In genomic region chr4:108848505-108848848, GRCm38 (mm10) we compare ENCODE assay signal across 8 mouse cellular contexts. TPM values are rescaled to one million over a fixed set of nuclear protein-coding genes. Genes with fewer than 3 reads are reported as not detected.
DNase-seq lines count a peak whose midpoint lies in the region; ATAC-seq and TF ChIP-seq lines count a peak whose summit lies in the region.

Gene A730015C16Rik (minus strand): TSS chr4:108848619.

- no peak for TF ChIP-seq CTCF in lung, embryonic 14.5 days (IDR thresholded peaks at IDR 0.05; ENCODE audit: low read depth)

- peak within 1 kb of the TSS; percentile 95 for H3K27ac ChIP-seq in lung, embryonic 14.5 days (ENCODE audit: low read depth)
- H3K27ac ChIP-seq in embryonic facial prominence, embryonic 14.5 days (replicated peaks; ENCODE audit: low read depth, low read length): peak within 1 kb of the TSS; percentile 82
- peak within 1 kb of the TSS; percentile 88 for H3K27ac ChIP-seq in hindbrain, embryonic 16.5 days (ENCODE audit: low read depth, low read length)

- peak within 1 kb of the TSS; percentile 81 for H3K9ac ChIP-seq in lung, embryonic 14.5 days
- H3K9ac ChIP-seq in embryonic facial prominence, embryonic 14.5 days (ENCODE audit: low read depth, low read length): peak within 1 kb of the TSS; percentile 83
- peak within 1 kb of the TSS; percentile 82 for H3K9ac ChIP-seq in hindbrain, embryonic 16.5 days (ENCODE audit: low read depth, low read length)

- no peak for ATAC-seq in lung, embryonic 14.5 days (ENCODE audit: insufficient read depth)
- no peak for ATAC-seq in embryonic facial prominence, embryonic 14.5 days (ENCODE audit: low read depth)
- ATAC-seq in hindbrain, embryonic 16.5 days: peak; percentile 15; the same call in 1 of the 2 replicates
- peak; percentile 31 for ATAC-seq in megakaryocyte-erythroid progenitor cell, adult 5-6 weeks (replicated peaks; ENCODE audit: low FRiP score, low TSS enrichment, poor library complexity, severe bottlenecking)

- 5% methylated on average over 20 of the region's 20 CpGs for WGBS in lung, embryonic 14.5 days
- WGBS in embryonic facial prominence, embryonic 14.5 days: 11% methylated on average over 18 of the region's 20 CpGs
- 11% methylated on average over 20 of the region's 20 CpGs for WGBS in hindbrain, embryonic 16.5 days

- DNase-seq in adrenal gland, adult 8-10 months: peak; percentile 11
- no peak for DNase-seq in adrenal gland, postnatal 14 days
- DNase-seq in lung, embryonic 14.5 days: no peak
- DNase-seq in lung, postnatal 25 days (ENCODE audit: low spot score): no peak
- DNase-seq in embryonic facial prominence, embryonic 14.5 days (ENCODE audit: low spot score): peak; percentile 8
- peak; percentile 12 to 32 for DNase-seq in thymus, postnatal 36 days

- peaks cover 23% of the 10 kb centered on the region for H3K36me3 ChIP-seq in lung, embryonic 14.5 days (ENCODE audit: insufficient read depth)
- H3K36me3 ChIP-seq in embryonic facial prominence, embryonic 14.5 days (ENCODE audit: control insufficient read depth, insufficient read depth, low read length): peaks cover 19% of the 10 kb centered on the region; the same call in 1 of the 2 replicates
- 0 out of 2 replicates have a peak, but pooled peaks cover 2% of the 10 kb centered on the region for H3K36me3 ChIP-seq in hindbrain, embryonic 16.5 days (ENCODE audit: control insufficient read depth, insufficient read depth, low read length)

- H3K4me1 ChIP-seq in lung, embryonic 14.5 days (ENCODE audit: insufficient read depth): peaks cover 17% of the 10 kb centered on the region
- peaks cover 14% of the 10 kb centered on the region for H3K4me1 ChIP-seq in embryonic facial prominence, embryonic 14.5 days (ENCODE audit: control insufficient read depth, insufficient read depth, low read length)
- peaks cover 18% of the 10 kb centered on the region for H3K4me1 ChIP-seq in hindbrain, embryonic 16.5 days (ENCODE audit: control insufficient read depth, insufficient read depth, low read depth, low read length)

- no peaks in the 10 kb centered on the region for H3K27me3 ChIP-seq in lung, embryonic 14.5 days (ENCODE audit: insufficient read depth, low read length)
- H3K27me3 ChIP-seq in embryonic facial prominence, embryonic 14.5 days (replicated peaks; ENCODE audit: control insufficient read depth, insufficient read depth, low read length): no peaks in the 10 kb centered on the region
- H3K27me3 ChIP-seq in hindbrain, embryonic 16.5 days (replicated peaks; ENCODE audit: control insufficient read depth, insufficient read depth, low read length): no peaks in the 10 kb centered on the region

- H3K9me3 ChIP-seq in lung, embryonic 14.5 days (ENCODE audit: low read depth, low read length): no peaks in the 10 kb centered on the region
- H3K9me3 ChIP-seq in embryonic facial prominence, embryonic 14.5 days (ENCODE audit: control insufficient read depth, low read length): no peaks in the 10 kb centered on the region
- H3K9me3 ChIP-seq in hindbrain, embryonic 16.5 days (ENCODE audit: control insufficient read depth, low read length): no peaks in the 10 kb centered on the region

- peak within 1 kb of the TSS; percentile 83 for H3K4me3 ChIP-seq in lung, embryonic 14.5 days (ENCODE audit: low read depth, low read length)
- peak within 1 kb of the TSS; percentile 88 for H3K4me3 ChIP-seq in embryonic facial prominence, embryonic 14.5 days (ENCODE audit: low read depth, low read length)
- H3K4me3 ChIP-seq in hindbrain, embryonic 16.5 days (ENCODE audit: low read length): peak within 1 kb of the TSS; percentile 96

- peak within 1 kb of the TSS; percentile 93 for H3K4me2 ChIP-seq in lung, embryonic 14.5 days
- peak within 1 kb of the TSS; percentile 86 for H3K4me2 ChIP-seq in embryonic facial prominence, embryonic 14.5 days (ENCODE audit: low read depth, low read length)
- peak within 1 kb of the TSS; percentile 97 for H3K4me2 ChIP-seq in hindbrain, embryonic 16.5 days (ENCODE audit: low read length)

RNA-seq across cellular contexts. Expression of gene A730015C16Rik, which starts in this region (rescaled TPM):
- not detected for total RNA-seq in adrenal gland, adult 8-10 months (2022)
- total RNA-seq in adrenal gland, postnatal 14 days (2021): 0.53 TPM in 1 of 2 replicates, not detected in the other
- 1.2 and 1.3 TPM in 2 replicates for polyA plus RNA-seq in lung, embryonic 14.5 days (2014; fragmentation: Nextera tagmentation; extraction: Ambion mirVana)
- polyA plus RNA-seq in embryonic facial prominence, embryonic 14.5 days (2014; fragmentation: Nextera tagmentation; extraction: Ambion mirVana): 0.54 and 1.1 TPM in 2 replicates
- 0.66 and 1.0 TPM in 2 replicates for polyA plus RNA-seq in hindbrain, embryonic 16.5 days (2015; fragmentation: Nextera tagmentation; extraction: Ambion mirVana)
- not detected in 2 replicates for total RNA-seq in megakaryocyte-erythroid progenitor cell, adult 5-6 weeks (2014; fragmentation: Nextera tagmentation)
- 0.42 TPM in 1 of 2 replicates, not detected in the other for total RNA-seq in megakaryocyte-erythroid progenitor cell, adult 5-6 weeks (2017)

Comparison
In these comparisons a context has a peak if more than half of its experiments do, and no peak if none do; other contexts are left out.
1. Peak in DNase-seq in adrenal gland, adult 8-10 months; RNA of the gene not detected or under 1 TPM.
2. Peak in ATAC-seq in megakaryocyte-erythroid progenitor cell, adult 5-6 weeks; RNA of the gene not detected or under 1 TPM.
3. DNase-seq: peak in embryonic facial prominence, embryonic 14.5 days (single experiment) and thymus, postnatal 36 days (2 of 2); none in adrenal gland, postnatal 14 days (single experiment), lung, embryonic 14.5 days (single experiment) and lung, postnatal 25 days (single experiment).
4. Peak in every context shown above with its lines, with median percentiles within 50 percentile points of each other: H3K27ac ChIP-seq, H3K4me2 ChIP-seq, H3K4me3 ChIP-seq and H3K9ac ChIP-seq.